Mouse (Mus musculus): ENCODE results near the gene Timp2. TPM values are rescaled to one million over a fixed set of nuclear protein-coding genes. Genes with fewer than 3 reads are reported as not detected.

Gene Timp2
- polyA plus RNA-seq, 1 experiment: 23.6 TPM

DNA sequence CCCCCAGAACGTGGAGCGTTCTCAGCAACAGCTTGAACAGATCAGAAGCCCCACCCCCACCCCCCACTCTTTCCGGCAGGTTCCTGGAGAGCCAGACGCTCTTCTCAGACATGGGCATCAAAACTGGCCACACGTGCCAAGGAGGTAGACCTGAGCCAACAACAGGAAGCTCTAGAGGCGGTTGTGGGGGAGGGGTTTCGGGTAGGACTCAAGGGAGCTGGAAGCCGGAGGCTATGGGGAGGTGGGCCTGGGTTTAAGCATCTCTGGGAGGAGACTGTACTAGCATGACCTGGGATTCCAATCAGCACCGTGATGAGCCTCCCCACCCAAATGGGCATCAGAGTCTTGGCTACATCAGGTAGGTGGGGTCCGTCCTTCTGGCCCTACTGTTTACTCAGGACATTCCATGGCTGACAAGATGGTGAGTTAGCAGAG is 5.4 kb upstream of the Timp2 start:
- Histone ChIP-seq H3K27ac (ENCODE audit: insufficient read depth, low read length) (no peak overlapping the region), H3K27me3 (ENCODE audit: control insufficient read depth, insufficient read depth, low read length, poor library complexity, severe bottlenecking) (no peaks in the 10 kb centered on the region), H3K4me3 (ENCODE audit: low read depth, low read length) (no peak overlapping the region), H3K9ac (ENCODE audit: low read depth, poor library complexity, severe bottlenecking) (no peak overlapping the region), H3K9me3 (replicated peaks; ENCODE audit: control insufficient read depth, insufficient read depth, low read length, poor library complexity, severe bottlenecking) (no peaks in the 10 kb centered on the region), H3K4me1 (ENCODE audit: control insufficient read depth, insufficient read depth, low read length) (peaks cover 4% of the 10 kb centered on the region), H3K36me3 (ENCODE audit: control insufficient read depth, insufficient read depth, low read length, poor library complexity, severe bottlenecking) (no peaks in the 10 kb centered on the region)
- TF ChIP-seq CTCF (IDR thresholded peaks at IDR 0.05; ENCODE audit: low read depth, low read length): no peak
- TF ChIP-seq EP300 (IDR thresholded peaks at IDR 0.05; ENCODE audit: insufficient read depth, low read depth, low read length): no peak
- no peak for TF ChIP-seq POLR2A (IDR thresholded peaks at IDR 0.05; ENCODE audit: insufficient read depth, low read length)

GRCm38 (mm10) chr11:118360491-118360890 is 5.0 kb upstream of the Timp2 start:
- Histone ChIP-seq H3K9ac (ENCODE audit: low read depth, poor library complexity, severe bottlenecking) (no peak overlapping the region), H3K36me3 (ENCODE audit: control insufficient read depth, insufficient read depth, low read length, poor library complexity, severe bottlenecking) (no peaks in the 10 kb centered on the region), H3K27me3 (ENCODE audit: control insufficient read depth, insufficient read depth, low read length, poor library complexity, severe bottlenecking) (no peaks in the 10 kb centered on the region), H3K9me3 (replicated peaks; ENCODE audit: control insufficient read depth, insufficient read depth, low read length, poor library complexity, severe bottlenecking) (no peaks in the 10 kb centered on the region), H3K4me1 (ENCODE audit: control insufficient read depth, insufficient read depth, low read length) (peaks cover 4% of the 10 kb centered on the region), H3K4me3 (ENCODE audit: low read depth, low read length) (no peak overlapping the region), H3K27ac (ENCODE audit: insufficient read depth, low read length) (no peak overlapping the region)
- TF ChIP-seq CTCF (IDR thresholded peaks at IDR 0.05; ENCODE audit: low read depth, low read length): no peak
- TF ChIP-seq POLR2A (IDR thresholded peaks at IDR 0.05; ENCODE audit: insufficient read depth, low read length): no peak
- TF ChIP-seq EP300 (IDR thresholded peaks at IDR 0.05; ENCODE audit: insufficient read depth, low read depth, low read length): no peak

GRCm38 (mm10) chr11:118355205-118355604 is 335 bp downstream of the Timp2 start:
- no peaks in the 10 kb centered on the region for H3K27me3 ChIP-seq (ENCODE audit: control insufficient read depth, insufficient read depth, low read length, poor library complexity, severe bottlenecking)
- H3K9me3 ChIP-seq (replicated peaks; ENCODE audit: control insufficient read depth, insufficient read depth, low read length, poor library complexity, severe bottlenecking): no peaks in the 10 kb centered on the region
- peak overlapping the region; percentile 70 for H3K4me3 ChIP-seq (ENCODE audit: low read depth, low read length)
- H3K9ac ChIP-seq (ENCODE audit: low read depth, poor library complexity, severe bottlenecking): peak overlapping the region; percentile 61
- H3K36me3 ChIP-seq (ENCODE audit: control insufficient read depth, insufficient read depth, low read length, poor library complexity, severe bottlenecking): no peaks in the 10 kb centered on the region
- H3K27ac ChIP-seq (ENCODE audit: insufficient read depth, low read length): no peak overlapping the region
- H3K4me1 ChIP-seq (ENCODE audit: control insufficient read depth, insufficient read depth, low read length): no peaks in the 10 kb centered on the region
- TF ChIP-seq POLR2A (IDR thresholded peaks at IDR 0.05; ENCODE audit: insufficient read depth, low read length): no peak
- no peak for TF ChIP-seq EP300 (IDR thresholded peaks at IDR 0.05; ENCODE audit: insufficient read depth, low read depth, low read length)
- TF ChIP-seq CTCF (IDR thresholded peaks at IDR 0.05; ENCODE audit: low read depth, low read length): peak; percentile 13

GRCm38 (mm10) chr11:118354636-118355191 is 826 bp downstream of the Timp2 start:
- Histone ChIP-seq H3K4me1 (ENCODE audit: control insufficient read depth, insufficient read depth, low read length) (no peaks in the 10 kb centered on the region), H3K9ac (ENCODE audit: low read depth, poor library complexity, severe bottlenecking) (peak overlapping the region; percentile 61), H3K27ac (ENCODE audit: insufficient read depth, low read length) (no peak overlapping the region), H3K36me3 (ENCODE audit: control insufficient read depth, insufficient read depth, low read length, poor library complexity, severe bottlenecking) (no peaks in the 10 kb centered on the region), H3K4me3 (ENCODE audit: low read depth, low read length) (peak overlapping the region; percentile 70), H3K9me3 (replicated peaks; ENCODE audit: control insufficient read depth, insufficient read depth, low read length, poor library complexity, severe bottlenecking) (no peaks in the 10 kb centered on the region), H3K27me3 (ENCODE audit: control insufficient read depth, insufficient read depth, low read length, poor library complexity, severe bottlenecking) (no peaks in the 10 kb centered on the region)
- TF ChIP-seq POLR2A (IDR thresholded peaks at IDR 0.05; ENCODE audit: insufficient read depth, low read length) (no peak), CTCF (IDR thresholded peaks at IDR 0.05; ENCODE audit: low read depth, low read length) (no peak), EP300 (IDR thresholded peaks at IDR 0.05; ENCODE audit: insufficient read depth, low read depth, low read length) (no peak)

- H3K9me3 ChIP-seq (replicated peaks; ENCODE audit: control insufficient read depth, insufficient read depth, low read length, poor library complexity, severe bottlenecking): no peaks in the 10 kb centered on the region
- no peak overlapping the region for H3K4me3 ChIP-seq (ENCODE audit: low read depth, low read length)
- H3K27me3 ChIP-seq (ENCODE audit: control insufficient read depth, insufficient read depth, low read length, poor library complexity, severe bottlenecking): no peaks in the 10 kb centered on the region
- TF ChIP-seq CTCF (IDR thresholded peaks at IDR 0.05; ENCODE audit: low read depth, low read length) (no peak), POLR2A (IDR thresholded peaks at IDR 0.05; ENCODE audit: insufficient read depth, low read length) (no peak), EP300 (IDR thresholded peaks at IDR 0.05; ENCODE audit: insufficient read depth, low read depth, low read length) (no peak)
- H3K36me3 ChIP-seq (ENCODE audit: control insufficient read depth, insufficient read depth, low read length, poor library complexity, severe bottlenecking): no peaks in the 10 kb centered on the region
- no peak overlapping the region for H3K9ac ChIP-seq (ENCODE audit: low read depth, poor library complexity, severe bottlenecking)
- peaks cover 5% of the 10 kb centered on the region for H3K4me1 ChIP-seq (ENCODE audit: control insufficient read depth, insufficient read depth, low read length)
- H3K27ac ChIP-seq (ENCODE audit: insufficient read depth, low read length): no peak overlapping the region
Measured at GRCm38 (mm10) chr11:118349494-118349893, 6.0 kb downstream of the Timp2 start.

DNA sequence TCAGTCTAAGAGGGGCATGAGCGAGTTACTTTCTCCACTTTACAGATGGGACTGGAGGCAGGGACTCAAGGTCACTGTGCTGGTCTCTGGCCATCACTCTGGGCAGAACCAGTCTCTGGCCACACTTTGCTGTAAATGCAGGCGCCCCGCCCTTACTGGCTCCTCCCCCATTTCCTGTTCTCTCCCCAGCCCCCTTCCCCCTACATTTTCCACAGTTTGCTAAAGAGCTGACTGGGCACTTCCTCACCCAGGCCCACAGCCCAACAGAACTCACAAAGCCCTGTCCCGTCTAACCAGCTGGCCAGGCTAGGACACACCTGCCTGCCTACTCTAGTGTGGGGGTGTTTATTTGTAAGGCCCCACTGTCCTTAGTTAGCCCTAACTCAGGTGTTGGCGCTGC is 6.7 kb downstream of the Timp2 start:
- H3K4me3 ChIP-seq (ENCODE audit: low read depth, low read length): no peak overlapping the region
- H3K4me1 ChIP-seq (ENCODE audit: control insufficient read depth, insufficient read depth, low read length): peaks cover 5% of the 10 kb centered on the region

More for the DNA sequence above, 6.7 kb downstream of the Timp2 start:
- Histone ChIP-seq H3K9ac (ENCODE audit: low read depth, poor library complexity, severe bottlenecking) (no peak overlapping the region), H3K27me3 (ENCODE audit: control insufficient read depth, insufficient read depth, low read length, poor library complexity, severe bottlenecking) (no peaks in the 10 kb centered on the region), H3K36me3 (ENCODE audit: control insufficient read depth, insufficient read depth, low read length, poor library complexity, severe bottlenecking) (no peaks in the 10 kb centered on the region), H3K27ac (ENCODE audit: insufficient read depth, low read length) (no peak overlapping the region), H3K9me3 (replicated peaks; ENCODE audit: control insufficient read depth, insufficient read depth, low read length, poor library complexity, severe bottlenecking) (no peaks in the 10 kb centered on the region)
- no peak for TF ChIP-seq CTCF (IDR thresholded peaks at IDR 0.05; ENCODE audit: low read depth, low read length)
